Mouse (Mus musculus): ENCODE measurements around the gene Prl2a1. TPM values are rescaled to one million over a fixed set of nuclear protein-coding genes. Genes with fewer than 3 reads are reported as not detected.
"Not testable (repeated sequence)": the region's sequence is repeated elsewhere in the genome, so short reads cannot be mapped to it uniquely, and the experiment has no call there.

Gene Prl2a1
- polyA plus RNA-seq (2014; fragmentation: Nextera tagmentation; extraction: Ambion mirVana): not detected in 2 replicates

DNA sequence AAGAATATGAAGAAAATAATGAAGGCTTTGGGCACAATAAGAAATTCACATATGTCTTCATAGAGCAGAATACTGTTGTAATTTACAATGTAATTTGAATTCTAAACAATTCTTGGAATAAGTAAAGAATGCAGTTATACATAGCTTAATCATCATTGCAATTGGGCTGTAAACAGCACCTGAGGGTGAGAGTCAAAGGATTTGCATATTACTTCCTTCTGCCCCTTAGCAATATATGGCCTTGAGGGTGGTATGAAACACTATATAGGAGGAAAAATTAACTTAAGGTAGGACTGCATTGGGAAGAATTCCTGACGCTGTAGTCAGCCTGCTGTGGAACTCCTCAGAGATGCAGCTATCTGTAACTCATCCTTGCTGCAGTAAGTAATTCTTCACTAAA is at the start of gene Prl2a1:
TSS of gene Prl2a1 (plus strand) at position 301 of the 400 bp plus-strand sequence.
- H3K4me1 ChIP-seq (ENCODE audit: control insufficient read depth, insufficient read depth, low read length): no peaks in the 10 kb centered on the region
- no peak within 1 kb of the TSS for H3K4me2 ChIP-seq (ENCODE audit: low read depth, severe bottlenecking)
- no peak within 1 kb of the TSS for H3K4me3 ChIP-seq (ENCODE audit: low read depth, low read length)
- H3K9ac ChIP-seq (ENCODE audit: low read length): no peak within 1 kb of the TSS
- 100% methylated on average over 1 of the region's 1 CpGs for WGBS
- ATAC-seq (ENCODE audit: insufficient number of reproducible peaks, low FRiP score, low TSS enrichment, low read depth) (no peak), DNase-seq (ENCODE audit: low spot score) (no peak)
- no peaks in the 10 kb centered on the region for H3K9me3 ChIP-seq (ENCODE audit: control insufficient read depth, low read length)
- H3K36me3 ChIP-seq (ENCODE audit: control insufficient read depth, insufficient read depth, low read length): no peaks in the 10 kb centered on the region
- no peak within 1 kb of the TSS for H3K27ac ChIP-seq (replicated peaks; ENCODE audit: low read depth, low read length)
- no peaks in the 10 kb centered on the region for H3K27me3 ChIP-seq (ENCODE audit: control insufficient read depth, insufficient read depth, low read length)

GRCm38 (mm10) chr13:27780704-27781103 is 20.8 kb upstream of the Prl2a1 start, which contains the start of gene Prl7c1:
Prl7c1 (minus strand) TSS chr13:27780804.
- 95% methylated on average over 2 of the region's 3 CpGs for WGBS
- DNase-seq (ENCODE audit: low spot score); H3K4me2 ChIP-seq (ENCODE audit: low read depth, severe bottlenecking); H3K27ac ChIP-seq (replicated peaks; ENCODE audit: low read depth, low read length); H3K27me3 ChIP-seq (ENCODE audit: control insufficient read depth, insufficient read depth, low read length); H3K4me1 ChIP-seq (ENCODE audit: control insufficient read depth, insufficient read depth, low read length); H3K9ac ChIP-seq (ENCODE audit: low read length); ATAC-seq (ENCODE audit: insufficient number of reproducible peaks, low FRiP score, low TSS enrichment, low read depth); H3K4me3 ChIP-seq (ENCODE audit: low read depth, low read length); H3K36me3 ChIP-seq (ENCODE audit: control insufficient read depth, insufficient read depth, low read length); H3K9me3 ChIP-seq (ENCODE audit: control insufficient read depth, low read length): not testable (repeated sequence)

DNA sequence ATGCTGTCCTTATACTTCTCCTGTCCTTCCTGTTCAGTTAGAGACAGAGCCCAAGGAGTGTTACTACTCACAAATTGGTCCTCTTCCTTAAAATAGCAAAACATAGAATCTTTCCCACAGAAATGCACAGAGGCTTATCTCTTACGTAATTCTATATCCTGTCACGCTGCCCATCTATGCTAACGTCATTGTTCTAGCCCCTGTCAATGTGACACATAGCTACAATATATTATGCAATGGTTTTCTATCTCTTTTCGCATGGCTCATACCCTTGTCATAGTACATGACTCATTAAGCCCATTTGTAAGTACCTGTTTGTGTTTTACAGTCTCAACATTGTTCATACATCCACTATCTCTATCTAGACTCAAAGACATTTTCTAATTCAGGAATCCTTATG is 2.2 kb upstream of the Prl2a1 start:
- H3K4me1 ChIP-seq (ENCODE audit: control insufficient read depth, insufficient read depth, low read length): no peaks in the 10 kb centered on the region
- no peak overlapping the region for H3K4me2 ChIP-seq (ENCODE audit: low read depth, severe bottlenecking)
- H3K27me3 ChIP-seq (ENCODE audit: control insufficient read depth, insufficient read depth, low read length): no peaks in the 10 kb centered on the region
- DNase-seq (ENCODE audit: low spot score) (no peak), ATAC-seq (ENCODE audit: insufficient number of reproducible peaks, low FRiP score, low TSS enrichment, low read depth) (no peak)
- no peak overlapping the region for H3K4me3 ChIP-seq (ENCODE audit: low read depth, low read length)
- H3K9ac ChIP-seq (ENCODE audit: low read length): no peak overlapping the region
- no peaks in the 10 kb centered on the region for H3K36me3 ChIP-seq (ENCODE audit: control insufficient read depth, insufficient read depth, low read length)
- no peak overlapping the region for H3K27ac ChIP-seq (replicated peaks; ENCODE audit: low read depth, low read length)
- WGBS: 88% methylated on average over 4 of the region's 4 CpGs
- no peaks in the 10 kb centered on the region for H3K9me3 ChIP-seq (ENCODE audit: control insufficient read depth, low read length)

- no peak overlapping the region for H3K4me2 ChIP-seq (ENCODE audit: low read depth, severe bottlenecking)
- no peak overlapping the region for H3K9ac ChIP-seq (ENCODE audit: low read length)
- ATAC-seq (ENCODE audit: insufficient number of reproducible peaks, low FRiP score, low TSS enrichment, low read depth) (no peak), DNase-seq (ENCODE audit: low spot score) (no peak)
- H3K27ac ChIP-seq (replicated peaks; ENCODE audit: low read depth, low read length): no peak overlapping the region
- no peaks in the 10 kb centered on the region for H3K36me3 ChIP-seq (ENCODE audit: control insufficient read depth, insufficient read depth, low read length)
- H3K27me3 ChIP-seq (ENCODE audit: control insufficient read depth, insufficient read depth, low read length): no peaks in the 10 kb centered on the region
- no peaks in the 10 kb centered on the region for H3K4me1 ChIP-seq (ENCODE audit: control insufficient read depth, insufficient read depth, low read length)
- H3K4me3 ChIP-seq (ENCODE audit: low read depth, low read length): no peak overlapping the region
- no peaks in the 10 kb centered on the region for H3K9me3 ChIP-seq (ENCODE audit: control insufficient read depth, low read length)
- 75% methylated on average over 1 of the region's 1 CpGs for WGBS
Measured at GRCm38 (mm10) chr13:27802765-27803164, 1.3 kb downstream of the Prl2a1 start.

DNA sequence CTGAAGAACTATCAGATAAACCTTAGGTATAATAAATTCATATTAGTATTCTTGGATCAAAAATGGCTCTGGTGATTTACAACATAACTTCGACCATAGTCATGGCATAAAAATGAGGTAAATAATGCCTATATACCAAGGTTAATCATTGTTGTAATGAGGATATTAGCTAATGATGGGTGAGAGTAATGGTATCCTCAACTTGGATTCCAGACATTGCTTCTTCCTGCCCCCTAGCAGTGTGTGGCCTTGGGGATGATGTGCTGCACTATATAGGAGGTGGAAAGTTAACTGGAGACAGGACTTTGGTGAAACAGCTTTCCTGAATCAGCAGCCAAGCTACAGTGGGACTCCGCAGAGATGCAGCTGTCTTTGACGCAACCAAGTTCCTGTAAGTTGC is 47.6 kb downstream of the Prl2a1 start, which contains the start of gene Prl2c1:
TSS of gene Prl2c1 (plus strand) at position 301 of the 400 bp plus-strand sequence.
- Histone ChIP-seq H3K9me3 (ENCODE audit: control insufficient read depth, low read length) (no peaks in the 10 kb centered on the region), H3K4me2 (ENCODE audit: low read depth, severe bottlenecking) (no peak within 1 kb of the TSS), H3K4me3 (ENCODE audit: low read depth, low read length) (no peak within 1 kb of the TSS), H3K27ac (replicated peaks; ENCODE audit: low read depth, low read length) (no peak within 1 kb of the TSS), H3K9ac (ENCODE audit: low read length) (no peak within 1 kb of the TSS), H3K36me3 (ENCODE audit: control insufficient read depth, insufficient read depth, low read length) (no peaks in the 10 kb centered on the region), H3K27me3 (ENCODE audit: control insufficient read depth, insufficient read depth, low read length) (no peaks in the 10 kb centered on the region), H3K4me1 (ENCODE audit: control insufficient read depth, insufficient read depth, low read length) (no peaks in the 10 kb centered on the region)
- DNase-seq (ENCODE audit: low spot score) (no peak), ATAC-seq (ENCODE audit: insufficient number of reproducible peaks, low FRiP score, low TSS enrichment, low read depth) (no peak)
- 93% methylated on average over 3 of the region's 3 CpGs for WGBS

Other genes starting within 250 kb of the Prl2a1 start
- gene Prl8a9, start 237.0 kb upstream of the Prl2a1 start, polyA plus RNA-seq (2014; fragmentation: Nextera tagmentation; extraction: Ambion mirVana): not detected in 2 replicates
- gene Prl8a1, start 219.5 kb upstream of the Prl2a1 start, polyA plus RNA-seq (2014; fragmentation: Nextera tagmentation; extraction: Ambion mirVana): not detected in 2 replicates
- gene Prl7b1, start 191.1 kb upstream of the Prl2a1 start, polyA plus RNA-seq (2014; fragmentation: Nextera tagmentation; extraction: Ambion mirVana): not detected in 2 replicates
- not detected in 2 replicates for gene Prl7a1, start 159.2 kb upstream of the Prl2a1 start, polyA plus RNA-seq (2014; fragmentation: Nextera tagmentation; extraction: Ambion mirVana)
- gene Prl7a2, start 133.6 kb upstream of the Prl2a1 start, polyA plus RNA-seq (2014; fragmentation: Nextera tagmentation; extraction: Ambion mirVana): not detected in 2 replicates
- not detected in 2 replicates for gene Prl7d1, start 84.9 kb upstream of the Prl2a1 start, polyA plus RNA-seq (2014; fragmentation: Nextera tagmentation; extraction: Ambion mirVana)
- not detected in 2 replicates for gene Prl7c1, start 20.9 kb upstream of the Prl2a1 start, polyA plus RNA-seq (2014; fragmentation: Nextera tagmentation; extraction: Ambion mirVana)
- not detected in 2 replicates for gene Prl2c1, start 47.7 kb downstream of the Prl2a1 start, polyA plus RNA-seq (2014; fragmentation: Nextera tagmentation; extraction: Ambion mirVana)
- not detected in 2 replicates for gene Prl4a1, start 214.6 kb downstream of the Prl2a1 start, polyA plus RNA-seq (2014; fragmentation: Nextera tagmentation; extraction: Ambion mirVana)

Measured in limb, embryonic 11.5 days (tissue).